Mouse (Mus musculus) lung, postnatal 4 days (tissue): ENCODE data around the gene Mnd1.
A peak's percentile ranks its signal among the peaks of the same experiment; 100 is the strongest.

ENCODE experiments used
- DNase-seq, 2 experiments: peaks; one replicate each; pipeline ENCODE4 v3.0.0; 2021

The Mnd1 gene

DNA sequence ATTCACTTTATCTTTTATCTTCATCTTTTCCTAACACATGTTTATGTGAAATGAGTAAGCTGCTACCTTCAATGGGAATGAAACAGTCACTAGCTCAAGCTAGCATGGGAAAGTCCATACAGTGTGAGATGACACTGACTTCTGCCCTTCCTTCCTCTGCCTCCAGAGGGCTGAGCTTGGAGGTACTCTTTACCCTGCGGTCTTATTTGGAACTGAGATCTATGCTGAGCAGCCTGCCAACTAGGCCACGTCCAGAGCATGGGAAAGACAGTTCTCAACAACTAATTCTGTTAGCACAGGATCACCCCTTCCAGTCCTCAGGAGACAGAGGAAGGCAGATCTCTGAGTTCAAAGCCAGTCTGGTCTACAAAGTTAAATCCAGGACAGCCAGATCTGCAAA is 64.6 kb downstream of the Mnd1 start:
- DNase-seq = peak in 1 of 2 experiments; percentile 49

DNA sequence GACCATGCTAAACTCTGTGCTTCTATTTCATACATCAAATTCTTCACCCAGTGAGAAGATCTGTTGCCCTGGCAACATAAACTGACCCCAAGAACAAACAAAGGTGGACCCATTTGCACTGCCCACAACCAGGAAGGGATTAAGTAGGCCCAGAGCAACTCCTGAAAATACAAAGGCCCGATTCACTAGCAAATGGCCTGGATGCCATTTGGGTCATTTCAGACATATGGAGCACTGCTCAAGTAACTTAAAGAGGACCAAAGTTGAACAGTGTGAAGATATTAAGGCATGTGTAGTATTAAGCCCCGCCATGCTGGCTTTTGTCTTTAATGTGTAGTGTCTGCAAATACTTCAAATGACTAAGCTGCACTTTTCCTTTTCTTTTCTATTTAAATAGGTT is 68.7 kb downstream of the Mnd1 start:
- DNase-seq = no peak

DNA sequence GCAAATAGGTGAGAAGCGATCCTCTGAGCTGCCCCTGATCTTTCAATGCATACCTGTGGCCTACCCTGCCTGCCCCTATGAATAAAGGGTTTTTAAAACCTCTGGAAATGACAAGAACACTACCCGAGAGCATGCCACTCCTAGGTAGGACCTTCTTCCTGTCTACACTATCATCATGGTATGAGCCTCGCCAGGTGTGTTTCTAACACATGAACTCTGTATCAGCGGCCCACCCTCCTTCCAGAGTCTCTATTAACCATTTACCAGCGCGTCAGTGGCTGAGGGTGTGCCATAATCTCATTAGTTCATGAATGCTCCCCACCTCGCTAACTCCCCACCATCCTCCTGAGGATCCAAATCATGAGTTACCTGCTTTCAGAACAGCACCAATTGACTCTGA is 69.2 kb downstream of the Mnd1 start:
- DNase-seq = no peak

DNA sequence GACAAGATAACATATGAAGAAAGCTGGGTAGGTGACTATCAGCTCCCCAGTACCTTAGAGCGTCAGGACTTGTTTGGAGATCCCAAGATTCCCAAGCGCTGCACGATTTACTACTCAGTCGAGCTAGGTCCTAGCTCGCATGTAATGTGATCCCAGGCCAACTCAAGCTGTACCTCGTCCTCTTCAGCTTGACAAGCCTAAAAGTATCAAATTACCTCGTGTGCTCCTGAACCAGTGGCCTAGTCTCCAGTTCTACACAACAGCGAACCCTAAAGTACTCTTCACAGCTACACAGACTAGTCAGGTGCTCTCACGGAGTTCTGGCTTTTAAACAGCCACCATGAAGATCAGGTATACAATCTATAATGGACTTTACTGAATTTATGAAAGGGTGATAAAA is 70.2 kb downstream of the Mnd1 start:
- no peak for DNase-seq

DNA sequence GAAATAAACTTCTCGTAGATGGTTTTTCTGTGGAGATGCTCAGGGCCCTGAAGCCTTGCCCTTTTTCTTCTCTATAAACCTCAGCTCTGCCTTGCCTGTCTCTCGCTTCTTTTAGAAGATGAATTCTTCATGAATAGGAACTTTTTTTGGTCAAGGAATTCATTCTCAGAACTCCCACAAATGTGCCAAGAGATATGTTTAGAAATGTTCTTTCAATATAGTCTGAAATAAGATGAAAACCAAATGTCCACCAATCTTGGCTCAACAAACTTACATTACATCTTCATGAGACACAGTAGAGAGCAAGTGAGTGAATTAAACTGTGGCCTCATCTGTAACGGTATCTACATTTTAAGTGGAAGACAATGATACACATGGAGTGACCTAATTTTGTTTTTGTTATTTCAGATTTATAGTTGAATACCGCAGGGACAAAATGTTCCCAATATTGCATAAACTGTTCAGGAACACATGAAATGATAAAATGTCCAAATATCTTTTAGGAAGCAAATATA is 74.3 kb downstream of the Mnd1 start:
- DNase-seq = no peak

DNA sequence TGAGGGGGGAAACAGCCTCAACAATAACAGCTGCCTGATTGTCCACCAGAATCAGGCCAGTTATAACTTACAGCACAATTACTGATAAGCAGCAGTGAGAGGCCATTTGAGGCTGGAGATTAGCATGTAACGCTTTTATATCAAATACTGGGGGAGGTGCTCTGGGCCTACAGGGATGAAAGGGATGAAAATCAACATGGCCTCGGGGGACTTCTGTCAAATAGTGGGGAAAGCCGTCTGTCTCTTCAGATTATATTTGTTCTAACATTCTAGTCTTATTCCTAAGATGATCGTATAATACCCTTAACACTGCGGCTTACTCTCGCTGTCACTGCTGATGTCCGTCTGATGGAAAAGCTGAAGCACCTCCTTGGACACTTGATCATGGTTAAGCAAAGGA is 75.5 kb downstream of the Mnd1 start:
- no peak for DNase-seq

DNA sequence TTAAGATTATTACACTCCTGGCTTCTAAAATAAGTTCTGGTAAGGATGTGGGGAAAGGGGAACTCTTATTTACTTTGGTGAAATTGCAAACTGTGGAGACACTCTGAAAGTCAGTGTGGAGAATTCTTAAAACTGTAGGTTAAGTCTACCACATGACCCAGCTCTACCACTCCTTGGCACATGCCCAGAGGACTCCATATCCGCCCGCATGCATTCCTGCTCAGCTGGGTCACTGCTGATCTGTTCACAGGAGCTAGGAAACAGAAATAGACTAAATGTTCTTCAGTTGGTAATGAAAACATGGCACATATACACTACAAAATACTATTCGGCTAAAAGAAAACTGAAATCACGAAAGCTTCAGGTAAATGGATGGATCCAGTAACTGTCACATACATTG is 78.1 kb downstream of the Mnd1 start:
- DNase-seq = no peak

DNA sequence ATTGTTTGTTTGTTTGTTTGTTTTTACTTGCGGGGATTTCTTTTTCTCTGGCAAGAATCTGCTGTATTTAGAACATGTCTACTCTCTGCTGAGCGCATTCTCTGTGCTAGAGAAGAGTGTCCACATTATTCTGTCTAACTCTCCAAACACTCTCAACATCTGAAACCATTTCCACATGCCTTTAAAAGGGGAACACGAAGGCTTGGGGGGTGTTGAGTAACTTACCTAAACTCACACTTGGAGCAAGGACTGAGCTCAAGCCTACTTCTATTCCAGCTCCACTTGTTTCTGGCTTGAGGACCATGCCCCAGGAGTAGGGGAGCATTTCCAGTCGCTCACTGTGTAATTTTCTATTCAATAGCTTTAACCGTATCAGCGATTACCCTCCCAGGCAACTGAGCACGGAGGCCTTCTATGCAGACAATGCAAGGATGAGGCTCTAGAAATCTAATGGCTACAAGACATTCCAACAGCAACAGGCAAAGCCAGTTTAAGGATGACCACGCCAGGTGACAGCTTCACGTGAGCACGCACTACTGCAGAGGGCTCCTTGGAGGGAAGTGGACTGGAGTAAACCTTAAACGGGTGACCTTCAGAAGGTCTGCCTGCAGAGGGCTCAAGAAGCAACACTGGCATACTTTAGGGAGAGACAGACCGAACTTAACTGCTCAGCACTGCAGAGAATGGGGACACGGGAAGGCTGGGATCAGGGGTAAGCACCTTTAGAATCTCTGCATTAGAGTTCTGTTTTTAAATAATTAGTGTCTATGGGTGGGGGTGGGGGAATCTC is 78.8 kb downstream of the Mnd1 start:
- no peak for DNase-seq

DNA sequence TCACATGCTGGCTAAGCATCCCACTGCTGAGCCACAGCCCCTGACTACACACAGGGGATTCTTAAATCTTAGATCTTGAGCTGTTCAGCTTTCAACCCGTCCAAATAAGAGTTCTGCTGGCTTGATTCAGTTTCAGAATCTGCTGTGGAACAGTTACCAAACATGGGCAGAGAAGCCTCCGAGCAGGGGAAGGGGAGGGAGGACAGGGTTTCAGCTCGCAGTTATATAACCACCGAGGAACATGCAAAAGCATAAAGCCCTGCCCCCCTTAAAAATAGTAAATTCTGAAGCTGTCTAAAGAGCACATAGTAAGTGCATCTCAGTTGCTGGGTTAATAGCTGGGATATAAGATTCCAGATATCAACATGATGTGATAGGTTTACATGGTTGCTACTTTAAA is 80.1 kb downstream of the Mnd1 start:
- no peak for DNase-seq

DNA sequence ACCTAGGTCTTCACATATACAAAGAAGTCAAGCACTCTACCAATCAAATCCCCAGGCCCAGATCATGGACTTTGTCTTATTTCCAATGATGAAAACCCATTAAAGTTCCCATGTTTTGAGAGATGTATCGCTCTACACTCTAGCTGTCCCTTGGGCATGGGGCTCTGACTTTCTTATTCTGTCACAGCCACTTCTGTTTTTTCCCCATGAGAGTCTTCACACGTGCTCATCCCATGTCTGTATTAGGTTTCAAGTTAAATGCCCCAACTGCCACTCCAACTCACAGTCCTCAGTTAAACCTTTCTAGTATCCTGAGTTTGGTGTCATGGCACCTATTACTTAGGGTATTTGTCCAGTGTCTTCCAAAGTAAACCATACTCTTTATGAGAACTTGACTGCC is 80.8 kb downstream of the Mnd1 start:
- no peak for DNase-seq

DNA sequence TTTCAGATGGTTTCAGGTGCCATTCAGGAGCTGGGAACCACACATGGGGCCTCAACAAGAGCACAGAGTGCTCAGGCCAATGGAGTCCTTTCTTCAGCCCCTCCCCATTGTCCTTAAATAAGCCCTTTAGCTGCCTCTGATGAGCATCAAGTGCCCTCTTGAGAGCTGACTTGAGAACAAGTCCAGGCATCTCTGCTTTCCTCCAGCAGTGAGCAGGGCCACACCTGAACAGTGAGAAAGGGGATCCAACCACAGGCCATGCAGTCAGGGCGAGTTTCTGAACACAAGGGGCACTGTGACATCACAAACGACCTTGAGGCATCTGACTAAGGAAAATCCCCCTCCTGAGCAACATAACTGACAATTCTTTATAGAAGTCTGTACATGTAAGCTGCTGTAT is 83.9 kb downstream of the Mnd1 start:
- no peak for DNase-seq

DNA sequence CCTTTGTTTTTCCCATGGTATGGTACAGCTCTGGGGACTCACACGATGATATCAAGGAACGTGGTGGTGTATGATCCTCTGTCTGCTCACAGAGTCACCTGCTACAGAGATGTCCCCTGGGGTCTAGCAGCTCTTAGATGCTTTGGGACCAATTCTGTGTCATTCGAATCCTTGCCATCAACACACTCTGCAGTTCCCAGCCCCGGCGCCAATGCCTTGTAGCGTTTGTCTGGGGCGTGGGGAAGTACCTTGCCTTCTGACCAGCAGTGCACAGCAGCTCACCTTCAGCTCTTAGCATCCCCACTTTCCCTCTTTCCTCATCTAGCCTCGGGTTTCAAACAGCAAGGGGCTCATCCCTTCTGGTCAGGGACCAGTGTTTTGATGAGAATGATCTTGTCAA is 84.8 kb downstream of the Mnd1 start:
- no peak for DNase-seq

DNA sequence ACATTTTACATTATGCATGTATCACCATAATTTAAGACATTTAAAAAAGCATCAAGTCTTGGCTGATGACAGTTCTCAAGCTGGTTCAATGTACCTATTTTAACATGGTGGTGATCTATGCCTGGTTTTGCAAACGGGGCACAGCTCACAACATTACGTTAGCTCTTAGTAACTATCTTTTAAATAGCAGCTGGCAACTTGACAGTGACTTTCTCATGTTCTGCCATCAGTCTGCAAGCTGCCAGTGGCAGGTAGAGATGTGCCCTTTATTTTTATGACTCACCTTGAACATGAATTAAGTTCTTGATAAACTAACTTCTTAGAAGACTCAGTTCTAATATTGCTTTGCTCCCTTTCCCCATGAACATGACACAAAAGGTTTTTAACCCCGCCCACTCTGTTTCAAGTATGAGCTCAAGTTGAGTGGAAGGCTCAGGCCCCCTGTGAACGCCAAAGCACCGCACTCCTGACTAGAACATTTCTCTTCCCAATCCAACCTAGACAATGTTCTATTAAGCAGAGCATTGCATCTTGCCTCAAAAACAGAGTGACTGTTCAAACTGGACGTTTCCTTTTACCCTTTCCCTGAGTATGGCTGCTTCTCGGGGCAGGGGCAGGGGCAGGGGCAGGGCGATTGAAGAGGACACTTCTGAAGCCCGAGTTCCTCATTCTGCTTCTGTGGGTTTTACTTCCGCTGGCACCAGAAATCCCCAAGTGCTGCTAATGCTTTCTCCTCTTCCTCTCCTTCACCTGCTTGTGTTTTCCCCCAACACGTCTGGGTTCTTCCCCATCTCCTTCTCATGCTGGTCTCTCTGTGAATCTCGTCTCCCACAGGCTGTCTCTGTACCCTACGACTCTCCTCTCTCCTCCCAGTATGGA is 86.5 kb downstream of the Mnd1 start:
- DNase-seq = no peak

DNA sequence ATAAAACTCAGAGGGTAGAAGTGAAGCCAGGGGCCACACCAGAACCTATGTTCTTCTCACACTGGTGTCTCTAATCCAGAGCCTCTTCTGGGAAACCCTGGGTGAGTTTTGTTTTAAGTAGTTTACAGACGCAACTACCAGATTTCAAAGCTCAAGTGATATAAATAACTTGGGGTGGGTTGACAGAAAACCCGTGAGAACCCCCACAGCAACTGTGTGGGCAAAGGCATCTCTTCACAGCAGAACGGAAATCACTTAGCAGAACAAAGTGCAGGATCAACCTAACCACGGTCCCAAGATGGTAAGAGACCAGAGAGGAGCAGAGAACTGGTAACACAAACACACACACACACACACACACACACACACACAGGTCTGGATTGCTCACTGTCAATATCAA is 89.8 kb downstream of the Mnd1 start:
- no peak for DNase-seq

DNA sequence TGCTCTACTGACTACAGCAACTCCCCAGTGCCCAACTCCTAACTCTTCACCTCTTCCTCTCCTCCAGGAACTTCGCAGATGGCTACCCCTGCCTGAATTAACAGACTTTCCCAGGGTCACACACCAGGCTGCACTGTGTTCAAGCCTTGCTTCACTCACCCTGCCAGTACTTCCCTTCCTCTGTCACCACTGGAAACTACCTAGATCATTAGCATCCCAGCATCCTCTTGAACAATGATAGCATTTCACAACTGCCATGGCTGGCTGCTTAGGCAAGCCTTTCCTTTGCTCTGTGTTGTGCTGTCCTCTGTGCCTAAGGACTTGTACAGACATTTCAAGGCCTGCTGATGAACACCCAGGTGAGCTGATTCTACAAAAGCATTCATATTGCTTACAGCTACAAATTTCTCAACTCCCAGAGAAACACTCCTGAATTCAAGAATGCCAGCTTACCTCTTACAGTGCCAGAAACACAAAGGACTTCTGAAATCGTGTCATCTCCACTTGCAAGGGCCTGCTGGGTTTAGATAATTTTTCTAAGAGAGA is 92.1 kb downstream of the Mnd1 start:
- DNase-seq = no peak

DNA sequence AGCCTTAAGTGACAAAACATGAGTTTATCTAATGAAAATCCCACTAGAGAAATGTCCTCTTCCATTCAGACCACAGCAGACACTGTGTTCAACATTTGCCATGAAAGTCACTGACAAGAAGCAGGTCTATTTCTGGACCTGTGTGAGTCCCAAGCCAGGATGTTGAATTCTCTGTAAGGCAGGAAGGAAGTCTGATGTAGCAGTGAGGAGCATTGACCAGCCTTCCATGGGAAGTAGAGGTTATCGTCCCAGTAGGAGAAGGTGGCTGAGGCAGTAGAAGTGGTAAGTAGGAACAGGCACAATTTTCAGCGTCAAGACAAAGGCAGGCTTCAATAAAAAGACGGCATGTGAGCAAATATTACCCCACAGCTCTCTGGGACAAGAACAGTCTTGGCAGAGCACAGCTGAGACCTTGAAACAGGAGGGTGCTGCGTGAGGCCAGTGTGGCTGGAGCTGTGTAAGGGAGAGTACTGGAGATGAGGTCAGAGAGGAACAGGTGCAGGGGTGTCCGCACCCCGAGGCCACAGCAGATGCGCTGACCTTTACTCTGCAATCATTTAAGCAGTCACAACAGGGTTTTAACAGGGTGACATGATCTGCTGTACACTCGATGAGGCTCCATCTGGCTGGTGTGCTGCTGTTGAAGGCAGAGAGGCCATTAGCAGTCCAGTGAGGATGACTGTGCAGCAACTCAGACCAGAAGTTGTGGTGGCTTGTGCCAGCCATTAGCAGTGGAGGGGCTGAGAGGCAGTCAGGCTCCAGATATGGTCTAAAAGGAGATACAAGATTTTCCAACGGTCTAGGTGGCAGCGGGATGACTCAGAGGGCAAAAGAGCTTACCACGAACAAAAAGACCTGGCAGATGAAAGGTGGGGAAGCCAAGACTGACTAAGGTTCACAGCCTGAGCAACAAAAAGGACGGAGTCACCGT is 93.8 kb downstream of the Mnd1 start:
- no peak for DNase-seq

DNA sequence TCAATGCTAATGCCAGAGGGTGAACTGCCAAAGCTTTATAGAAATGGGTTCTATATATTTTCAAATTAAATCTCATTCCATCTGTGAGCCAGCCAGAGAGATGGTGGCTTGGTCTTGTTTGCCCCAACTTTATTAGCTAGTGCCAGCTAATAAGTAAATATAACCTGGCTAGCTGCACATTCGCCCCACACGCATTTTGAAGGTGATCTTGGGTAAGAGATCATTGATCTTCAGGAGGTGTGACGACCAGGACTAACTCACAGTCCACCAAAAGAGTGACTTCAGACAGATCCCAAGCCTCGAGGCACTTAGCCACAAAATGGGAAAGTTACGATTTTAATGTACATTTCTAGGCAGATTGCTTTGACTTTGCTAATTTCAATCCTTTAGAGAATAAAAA is 94.6 kb downstream of the Mnd1 start:
- DNase-seq = no peak

DNA sequence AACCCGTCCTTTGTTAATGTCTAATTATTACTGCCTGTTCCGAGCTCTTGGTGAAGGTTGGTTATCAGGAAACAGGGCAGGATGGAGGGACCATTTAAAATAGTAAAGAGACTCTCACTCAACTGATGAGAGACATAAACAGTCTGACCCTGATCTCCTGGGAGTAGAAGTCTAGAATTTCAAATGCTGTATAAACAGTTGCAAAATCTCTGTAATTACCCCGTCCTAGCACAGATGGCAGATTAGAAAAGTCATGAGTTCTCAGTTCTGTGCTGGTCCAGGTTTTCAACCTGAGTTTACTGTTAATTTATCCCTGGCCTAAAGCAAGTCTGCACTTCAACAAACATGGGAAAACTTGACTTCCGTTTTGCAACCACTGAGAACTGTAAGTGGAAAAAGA is 95.5 kb downstream of the Mnd1 start:
- no peak for DNase-seq

DNA sequence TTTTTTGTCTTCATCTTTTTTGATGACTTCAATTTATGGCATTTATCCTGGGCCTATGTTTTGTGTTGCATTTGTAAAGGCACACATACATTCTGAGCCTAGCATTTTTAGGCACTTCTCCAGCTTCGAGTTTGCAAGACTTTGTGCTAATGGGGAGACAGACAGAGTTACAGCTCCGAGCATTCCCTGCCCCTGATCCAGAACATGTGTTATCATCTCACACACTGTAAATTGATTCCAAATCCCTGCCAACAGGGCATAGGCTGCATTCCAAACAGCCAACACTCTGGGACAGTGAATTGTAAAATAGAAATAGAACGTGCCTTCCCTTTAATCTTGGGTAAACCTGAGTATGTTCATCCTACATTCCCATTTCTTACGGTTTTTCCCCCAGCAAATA is 95.9 kb downstream of the Mnd1 start:
- no peak for DNase-seq

DNA sequence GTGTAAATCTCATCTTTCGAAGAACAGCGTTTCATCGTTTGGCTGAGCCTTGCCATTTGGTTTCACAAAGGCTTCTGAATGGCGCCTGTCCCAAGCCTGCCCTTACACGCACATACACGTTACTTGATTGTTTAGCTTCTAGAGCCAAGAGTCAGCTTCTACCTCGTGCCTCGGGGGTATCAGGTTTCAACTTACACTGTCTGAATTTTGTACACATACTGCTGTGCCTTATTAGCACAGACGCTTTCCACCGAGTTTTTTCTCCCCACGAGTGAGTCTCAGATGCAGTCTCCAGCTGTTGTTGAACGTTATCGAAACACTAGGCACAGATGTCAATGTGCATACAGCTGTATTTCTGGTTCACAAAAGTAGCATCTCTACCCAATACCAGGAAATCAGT is 96.3 kb downstream of the Mnd1 start:
- no peak for DNase-seq

DNA sequence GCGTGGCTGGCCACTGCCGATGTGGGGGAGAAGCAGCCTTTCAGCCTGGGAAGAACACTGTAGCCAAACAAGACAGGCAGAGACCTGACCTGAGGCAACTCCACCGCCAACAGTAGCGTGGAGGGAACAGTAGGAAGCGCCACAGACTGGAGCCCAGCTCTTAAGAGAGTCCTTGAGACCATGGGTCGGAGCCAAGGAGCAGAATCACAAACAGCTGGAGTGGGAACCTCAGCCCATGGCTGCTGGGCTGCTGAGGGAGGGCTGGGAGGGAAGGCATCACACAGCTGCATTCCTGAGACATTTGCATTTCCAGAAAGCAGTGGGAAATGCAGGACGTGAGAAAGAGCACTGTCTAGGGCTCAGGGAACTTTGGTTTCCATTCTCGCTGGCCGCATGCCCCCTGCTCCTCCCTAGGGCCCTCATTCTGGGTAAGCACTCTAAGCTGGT is 106.8 kb downstream of the Mnd1 start:
- DNase-seq = peak; percentile 70 to 82

DNA sequence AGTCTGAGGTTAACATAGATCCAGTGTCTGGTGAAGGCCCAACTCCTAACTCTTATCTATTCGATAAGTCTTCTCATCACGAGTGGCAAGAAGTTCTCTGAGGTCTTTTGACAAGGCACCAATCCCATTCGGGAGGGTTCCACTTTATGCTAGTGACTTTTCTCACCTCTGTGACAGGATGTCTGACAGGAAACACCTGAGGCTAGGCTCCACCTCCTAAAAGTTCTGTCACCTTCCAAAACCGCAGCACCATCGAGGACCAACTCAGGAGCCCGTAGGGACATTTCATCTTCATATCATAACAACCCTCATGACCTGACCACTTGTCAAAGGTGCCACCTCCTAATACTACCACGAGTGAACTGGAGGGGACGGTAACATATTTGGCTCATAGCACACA is 109.4 kb downstream of the Mnd1 start:
- no peak for DNase-seq

DNA sequence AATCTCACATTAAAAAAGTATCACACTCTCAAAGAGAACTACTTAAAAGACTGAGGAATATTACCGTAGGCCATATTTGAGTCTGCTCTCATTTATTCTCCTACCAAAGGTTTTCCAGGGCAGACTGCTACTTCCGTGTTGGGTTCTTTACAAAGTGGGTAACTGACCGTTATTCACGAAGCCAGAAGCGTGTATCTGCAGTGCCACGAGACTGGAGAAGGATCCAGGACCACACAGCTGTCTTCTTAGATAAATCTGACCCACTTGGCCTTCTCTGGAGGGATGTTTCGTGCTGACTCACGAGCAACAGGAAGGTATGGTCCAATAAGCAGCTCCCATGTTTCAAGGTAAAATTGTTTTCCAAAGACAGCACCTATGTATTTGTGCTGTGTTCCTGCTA is 113.8 kb downstream of the Mnd1 start:
- no peak for DNase-seq
